Mouse (Mus musculus) testis, adult 2 months (tissue): ENCODE results near the gene Insrr.

Experiments used
- CTCF ChIP-seq: fragments of 200-500 bp; IDR thresholded peaks from 2 replicates; pipeline ENCODE4 v1.5.1; 2012; ENCODE audit warnings: low read depth, mild to moderate bottlenecking, inconsistent platforms, low read length, moderate library complexity; ENCODE audit not compliant: control insufficient read depth, insufficient read depth, insufficient replicate concordance
- POLR2A ChIP-seq: fragments of 200-500 bp; IDR thresholded peaks from 2 replicates; pipeline ENCODE4 v1.6.1; 2012; ENCODE audit warnings: low read depth, mild to moderate bottlenecking, inconsistent platforms, low read length, moderate library complexity; ENCODE audit not compliant: control insufficient read depth

DNA sequence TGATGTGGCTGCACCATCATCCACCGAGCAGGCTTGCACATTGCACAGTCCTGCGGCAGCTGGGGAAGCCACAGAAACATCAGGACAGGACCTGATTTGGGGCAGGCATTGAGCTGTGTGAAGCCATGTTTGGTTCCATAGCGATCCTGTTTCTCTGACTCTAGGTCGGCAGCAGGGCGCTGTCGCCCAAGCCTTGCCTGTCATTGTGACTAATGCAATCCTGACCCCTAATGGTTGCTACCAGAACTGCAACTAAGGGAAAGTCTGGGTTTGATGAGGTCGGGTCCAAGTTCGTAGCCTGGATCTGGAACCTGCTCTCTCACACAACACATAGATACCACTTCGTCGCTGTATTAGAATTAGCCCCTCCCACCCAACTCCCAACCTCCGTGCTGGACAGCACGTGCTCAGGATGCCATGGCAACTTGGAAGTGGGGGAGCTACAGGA lies 19.9 kb downstream of the Insrr start:
- TF ChIP-seq POLR2A (peak; percentile 35; the same call in 1 of the 2 replicates), CTCF (peak; percentile 82; the same call in 1 of the 2 replicates)
